Mouse (Mus musculus): ENCODE data around the gene Vmn2r107. TPM values are rescaled to one million over a fixed set of nuclear protein-coding genes. Genes with fewer than 3 reads are reported as not detected.

The Vmn2r107 gene
- total RNA-seq (2014; rRNA removed) (not detected in 2 replicates), polyA plus RNA-seq (2012; rRNA removed) (not detected in 2 replicates)

DNA sequence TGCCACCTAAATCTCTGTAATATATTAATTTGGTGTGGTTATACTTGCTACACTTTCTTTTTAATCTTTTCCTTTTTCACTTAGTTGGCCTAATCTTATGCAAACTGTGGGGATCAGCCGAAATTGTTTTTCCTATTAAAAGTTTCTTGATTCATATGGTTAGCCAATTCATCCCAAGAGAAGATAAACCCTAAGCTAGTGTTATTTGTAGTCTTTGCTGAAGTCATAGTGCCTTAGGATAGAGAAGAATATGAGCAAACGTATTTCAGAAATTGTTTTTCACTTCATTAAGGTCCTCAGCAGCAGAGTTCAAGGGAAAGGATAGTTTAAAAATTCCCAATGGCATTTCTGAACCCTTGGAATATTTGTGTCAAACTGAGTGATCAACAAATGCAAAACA is at the start of gene Vmn2r107:
Gene Vmn2r107 (plus strand): TSS at position 301 of the 400 bp plus-strand sequence.
- H3K4me1 ChIP-seq (ENCODE audit: control insufficient read depth, insufficient read depth, low read length) = no peaks in the 10 kb centered on the region
- no peak for TF ChIP-seq POLR2A (IDR thresholded peaks at IDR 0.05; ENCODE audit: extremely low read depth, insufficient read depth, low read length)
- TF ChIP-seq CTCF (IDR thresholded peaks at IDR 0.05; ENCODE audit: low read depth, low read length) = no peak
- no peaks in the 10 kb centered on the region for H3K36me3 ChIP-seq (ENCODE audit: control insufficient read depth, insufficient read depth, low read length)
- 44% methylated on average over 2 of the region's 2 CpGs for WGBS
- H3K4me3 ChIP-seq (ENCODE audit: insufficient read depth, low read depth, low read length) = no peak within 1 kb of the TSS
- H3K27me3 ChIP-seq (ENCODE audit: control insufficient read depth, insufficient read depth, low read length) = no peaks in the 10 kb centered on the region
- no peak within 1 kb of the TSS for H3K9ac ChIP-seq (ENCODE audit: low read depth, low read length)
- no peak for DNase-seq (ENCODE audit: extremely low read depth, low read depth, low spot score)
- no peak within 1 kb of the TSS for H3K27ac ChIP-seq (replicated peaks; ENCODE audit: insufficient read depth, low read depth, low read length)
- no peaks in the 10 kb centered on the region for H3K79me2 ChIP-seq (ENCODE audit: control insufficient read depth, insufficient read depth, low read length)

DNA sequence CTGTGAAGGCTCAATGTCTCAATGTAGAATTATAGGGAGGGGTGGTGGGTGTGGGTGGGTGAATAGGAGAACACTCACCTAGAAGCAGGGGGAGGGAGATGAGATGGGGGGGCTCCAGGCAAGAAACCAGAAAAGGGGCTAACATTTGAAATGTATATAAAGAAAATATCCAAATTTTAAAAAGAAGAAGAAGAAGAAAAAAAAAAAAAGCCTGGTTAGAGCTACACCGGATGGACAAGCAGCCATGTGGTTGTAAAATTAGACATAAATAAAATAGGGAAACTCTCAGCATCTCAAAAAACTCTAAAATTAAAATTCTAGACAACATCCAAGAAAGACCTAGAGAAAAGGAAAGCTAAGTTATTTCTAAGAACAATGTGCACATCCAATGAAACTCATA is 39.3 kb upstream of the Vmn2r107 start:
- TF ChIP-seq POLR2A (IDR thresholded peaks at IDR 0.05; ENCODE audit: extremely low read depth, insufficient read depth, low read length) (no peak), CTCF (IDR thresholded peaks at IDR 0.05; ENCODE audit: low read depth, low read length) (no peak)
- DNase-seq (ENCODE audit: extremely low read depth, low read depth, low spot score) = no peak
- 95% methylated on average over 1 of the region's 1 CpGs for WGBS

DNA sequence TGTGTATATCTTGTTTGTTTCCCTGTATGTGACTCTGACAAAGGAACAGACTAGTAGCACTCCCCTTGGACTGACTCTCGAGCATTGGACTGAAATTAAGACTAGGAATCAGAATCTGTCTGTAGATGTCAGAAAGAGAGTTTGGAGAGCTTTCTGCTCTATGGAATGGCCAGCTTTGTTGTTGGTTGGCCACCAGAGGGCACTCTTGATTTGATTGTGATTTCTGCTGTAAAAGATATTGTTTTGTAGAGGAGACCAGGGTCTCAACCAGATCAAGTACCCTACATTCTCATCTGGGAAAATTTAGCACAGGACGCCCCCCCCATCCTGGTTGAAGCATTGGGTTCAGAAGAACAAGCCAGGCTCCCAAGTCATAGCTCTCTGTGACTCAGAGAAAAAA is 54.1 kb downstream of the Vmn2r107 start:
- H3K9ac ChIP-seq (ENCODE audit: low read depth, low read length) = no peak overlapping the region
- no peaks in the 10 kb centered on the region for H3K4me1 ChIP-seq (ENCODE audit: control insufficient read depth, insufficient read depth, low read length)
- no peak for TF ChIP-seq CTCF (IDR thresholded peaks at IDR 0.05; ENCODE audit: low read depth, low read length)
- TF ChIP-seq POLR2A (IDR thresholded peaks at IDR 0.05; ENCODE audit: extremely low read depth, insufficient read depth, low read length) = no peak
- no peaks in the 10 kb centered on the region for H3K79me2 ChIP-seq (ENCODE audit: control insufficient read depth, insufficient read depth, low read length)
- H3K36me3 ChIP-seq (ENCODE audit: control insufficient read depth, insufficient read depth, low read length) = no peaks in the 10 kb centered on the region
- H3K27me3 ChIP-seq (ENCODE audit: control insufficient read depth, insufficient read depth, low read length) = no peaks in the 10 kb centered on the region
- H3K4me3 ChIP-seq (ENCODE audit: insufficient read depth, low read depth, low read length) = no peak overlapping the region
- no peak for DNase-seq (ENCODE audit: extremely low read depth, low read depth, low spot score)
- no peak overlapping the region for H3K27ac ChIP-seq (replicated peaks; ENCODE audit: insufficient read depth, low read depth, low read length)
- WGBS = 30% methylated on average over 2 of the region's 2 CpGs

More for the DNA sequence above, 39.3 kb upstream of the Vmn2r107 start:
- Histone ChIP-seq H3K9ac (ENCODE audit: low read depth, low read length) (no peak overlapping the region), H3K36me3 (ENCODE audit: control insufficient read depth, insufficient read depth, low read length) (no peaks in the 10 kb centered on the region), H3K27me3 (ENCODE audit: control insufficient read depth, insufficient read depth, low read length) (no peaks in the 10 kb centered on the region), H3K27ac (replicated peaks; ENCODE audit: insufficient read depth, low read depth, low read length) (no peak overlapping the region), H3K4me1 (ENCODE audit: control insufficient read depth, insufficient read depth, low read length) (no peaks in the 10 kb centered on the region), H3K79me2 (ENCODE audit: control insufficient read depth, insufficient read depth, low read length) (no peaks in the 10 kb centered on the region), H3K4me3 (ENCODE audit: insufficient read depth, low read depth, low read length) (no peak overlapping the region)

DNA sequence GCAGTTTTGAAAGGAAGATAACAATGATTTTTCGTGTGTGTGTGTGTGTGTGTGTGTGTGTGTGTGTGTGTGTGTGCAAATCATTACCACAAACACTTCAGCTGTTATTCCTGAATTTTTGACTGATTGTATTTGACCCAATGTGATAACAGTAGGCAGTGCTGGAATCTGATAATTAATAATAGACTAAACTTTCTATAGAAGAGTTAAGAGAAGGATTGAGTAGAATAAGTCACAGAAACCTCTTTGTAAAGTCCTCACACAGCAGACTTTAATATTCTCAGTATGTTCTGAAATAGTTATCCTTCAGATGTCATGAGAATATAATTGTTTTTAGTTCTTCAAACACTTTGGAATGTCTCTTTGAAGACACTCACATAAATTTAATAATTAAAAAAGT is 68.8 kb downstream of the Vmn2r107 start, which contains the start of gene Vmn1r224:
Gene Vmn1r224 (plus strand): TSS at position 301 of the 400 bp plus-strand sequence.
- no peaks in the 10 kb centered on the region for H3K79me2 ChIP-seq (ENCODE audit: control insufficient read depth, insufficient read depth, low read length)
- WGBS = 22% methylated on average over 1 of the region's 1 CpGs
- no peak within 1 kb of the TSS for H3K4me3 ChIP-seq (ENCODE audit: insufficient read depth, low read depth, low read length)
- H3K27ac ChIP-seq (replicated peaks; ENCODE audit: insufficient read depth, low read depth, low read length) = no peak within 1 kb of the TSS
- no peak for DNase-seq (ENCODE audit: extremely low read depth, low read depth, low spot score)
- no peak within 1 kb of the TSS for H3K9ac ChIP-seq (ENCODE audit: low read depth, low read length)
- no peaks in the 10 kb centered on the region for H3K36me3 ChIP-seq (ENCODE audit: control insufficient read depth, insufficient read depth, low read length)
- H3K27me3 ChIP-seq (ENCODE audit: control insufficient read depth, insufficient read depth, low read length) = no peaks in the 10 kb centered on the region
- H3K4me1 ChIP-seq (ENCODE audit: control insufficient read depth, insufficient read depth, low read length) = no peaks in the 10 kb centered on the region
- TF ChIP-seq CTCF (IDR thresholded peaks at IDR 0.05; ENCODE audit: low read depth, low read length) (no peak), POLR2A (IDR thresholded peaks at IDR 0.05; ENCODE audit: extremely low read depth, insufficient read depth, low read length) (no peak)

Other genes starting within 250 kb of the Vmn2r107 start
- not detected in 2 replicates for gene Fpr-rs7, start 231.0 kb upstream of the Vmn2r107 start, total RNA-seq (2014; rRNA removed)
- gene Fpr-rs7, start 231.0 kb upstream of the Vmn2r107 start, polyA plus RNA-seq (2012; rRNA removed) = not detected in 2 replicates
- gene Fpr-rs6, start 162.1 kb upstream of the Vmn2r107 start, total RNA-seq (2014; rRNA removed) = not detected in 2 replicates
- not detected in 2 replicates for gene Fpr-rs6, start 162.1 kb upstream of the Vmn2r107 start, polyA plus RNA-seq (2012; rRNA removed)
- not detected in 2 replicates for gene Vmn2r105, start 110.2 kb upstream of the Vmn2r107 start, total RNA-seq (2014; rRNA removed)
- not detected in 2 replicates for gene Vmn2r105, start 110.2 kb upstream of the Vmn2r107 start, polyA plus RNA-seq (2012; rRNA removed)
- gene Vmn2r106, start 59.7 kb upstream of the Vmn2r107 start, total RNA-seq (2014; rRNA removed) = not detected in 2 replicates
- not detected in 2 replicates for gene Vmn2r106, start 59.7 kb upstream of the Vmn2r107 start, polyA plus RNA-seq (2012; rRNA removed)
- not detected in 2 replicates for gene Vmn1r224, start 68.9 kb downstream of the Vmn2r107 start, total RNA-seq (2014; rRNA removed)
- gene Vmn1r224, start 68.9 kb downstream of the Vmn2r107 start, polyA plus RNA-seq (2012; rRNA removed) = not detected in 2 replicates
- gene Vmn2r108, start 136.1 kb downstream of the Vmn2r107 start, total RNA-seq (2014; rRNA removed) = not detected in 2 replicates
- not detected in 2 replicates for gene Vmn2r108, start 136.1 kb downstream of the Vmn2r107 start, polyA plus RNA-seq (2012; rRNA removed)
- gene Vmn1r225, start 152.9 kb downstream of the Vmn2r107 start, total RNA-seq (2014; rRNA removed) = not detected in 2 replicates
- gene Vmn1r225, start 152.9 kb downstream of the Vmn2r107 start, polyA plus RNA-seq (2012; rRNA removed) = not detected in 2 replicates
- not detected in 2 replicates for gene Vmn2r109, start 219.5 kb downstream of the Vmn2r107 start, total RNA-seq (2014; rRNA removed)
- gene Vmn2r109, start 219.5 kb downstream of the Vmn2r107 start, polyA plus RNA-seq (2012; rRNA removed) = not detected in 2 replicates

Measured in liver, adult 2 months (tissue).